Mouse (Mus musculus) neural tube, embryonic 11.5 days (tissue): ENCODE measurements around the gene Klhdc8b. TPM values are rescaled to one million over a fixed set of nuclear protein-coding genes. Genes with fewer than 3 reads are reported as not detected.
A peak's percentile ranks its signal among the peaks of the same experiment; 100 is the strongest.

Source experiments
- ATAC-seq: fragments of 200-750 bp; cut with Nextera tagmentation; 2 replicates; pipeline ENCODE4 v1.8.0; 2017; ENCODE audit warnings: moderate number of reproducible peaks, mild to moderate bottlenecking, moderate TSS enrichment, moderate library complexity; ENCODE audit not compliant: insufficient read depth, low FRiP score, low TSS enrichment
- DNase-seq: peaks from one replicate; pipeline ENCODE4 v3.0.0-alpha.2; 2015; ENCODE audit warnings: low spot score
- H3K27ac ChIP-seq: fragments of 300-500 bp; sonication (generic); 2 replicates; pipeline ENCODE4 v1.5.1; 2014; ENCODE audit warnings: low read depth, mild to moderate bottlenecking, low read length
- H3K27me3 ChIP-seq: fragments of 300-500 bp; sonication (generic); 2 replicates; pipeline ENCODE4 v1.6.1; 2014; ENCODE audit warnings: mild to moderate bottlenecking, low read length, mixed read lengths; ENCODE audit not compliant: control insufficient read depth, insufficient read depth
- H3K36me3 ChIP-seq: fragments of 300-500 bp; sonication (generic); 2 replicates; pipeline ENCODE4 v1.6.1; 2014; ENCODE audit warnings: mild to moderate bottlenecking, low read length, moderate library complexity, mixed read lengths; ENCODE audit not compliant: control insufficient read depth, insufficient read depth
- H3K4me1 ChIP-seq: fragments of 300-500 bp; sonication (generic); 2 replicates; pipeline ENCODE4 v1.6.1; 2014; ENCODE audit warnings: low read length, mixed read lengths; ENCODE audit not compliant: control insufficient read depth, insufficient read depth
- H3K4me2 ChIP-seq: fragments of 300-500 bp; sonication (generic); 2 replicates; pipeline ENCODE4 v1.6.1; 2014; ENCODE audit warnings: low read depth, mild to moderate bottlenecking, moderate library complexity
- H3K4me3 ChIP-seq: fragments of 300-500 bp; sonication (generic); 2 replicates; pipeline ENCODE4 v1.5.1; 2014; ENCODE audit warnings: low read depth, low read length
- H3K9ac ChIP-seq: fragments of 300-500 bp; sonication (generic); 2 replicates; pipeline ENCODE4 v1.6.1; 2014; ENCODE audit warnings: mild to moderate bottlenecking, low read length
- H3K9me3 ChIP-seq: fragments of 300-500 bp; sonication (generic); 2 replicates; pipeline ENCODE4 v1.6.1; 2016; ENCODE audit warnings: low read length; ENCODE audit not compliant: control insufficient read depth
- WGBS: fragments of 180-500 bp; shearing (Covaris S2); extraction: QIAGEN DNeasy Blood & Tissue Kit; methylation state at CpG from one replicate; pipeline ENCODE4 v1.1.7; 2014; 5-methylcytosine and 5-hydroxymethylcytosine counted together
- polyA plus RNA-seq: library from polyadenylated mRNA; unstranded; fragments of >200 nt; fragmentation: Nextera tagmentation; extraction: Ambion mirVana; gene quantifications from 2 replicates; pipeline ENCODE4 v1.2.1, GENCODE M21; 2014

Klhdc8b gene
- polyA plus RNA-seq, 1 experiment from 2014 or later = 28.9 TPM

DNA sequence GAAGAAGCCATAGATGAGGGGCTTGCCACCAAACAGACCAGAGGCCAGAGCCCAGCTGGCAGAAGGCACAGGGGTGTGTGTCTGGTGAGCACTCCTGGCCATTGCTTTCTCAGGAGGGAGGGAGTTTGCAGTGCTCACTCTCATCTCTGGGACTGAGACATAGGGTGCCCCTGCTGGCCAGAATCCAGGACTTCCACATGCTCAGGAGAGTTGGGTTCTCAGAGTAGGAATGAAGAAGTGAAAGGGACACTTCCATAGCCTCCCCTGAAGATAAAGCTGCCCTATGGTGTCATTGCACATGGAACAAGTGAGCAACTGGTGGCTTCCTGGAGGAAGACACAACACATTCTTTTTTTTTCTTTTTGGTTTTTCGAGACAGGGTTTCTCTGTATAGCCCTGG is 13.1 kb upstream of the Klhdc8b start:
- H3K27me3 ChIP-seq = no peaks in the 10 kb centered on the region
- H3K9ac ChIP-seq = no peak overlapping the region
- 69% methylated on average over 1 of the region's 1 CpGs for WGBS
- no peak overlapping the region for H3K4me3 ChIP-seq
- no peak for ATAC-seq
- H3K9me3 ChIP-seq = no peaks in the 10 kb centered on the region
- DNase-seq = no peak
- H3K36me3 ChIP-seq = no peaks in the 10 kb centered on the region
- H3K4me1 ChIP-seq = no peaks in the 10 kb centered on the region
- H3K4me2 ChIP-seq = no peak overlapping the region
- H3K27ac ChIP-seq = no peak overlapping the region

DNA sequence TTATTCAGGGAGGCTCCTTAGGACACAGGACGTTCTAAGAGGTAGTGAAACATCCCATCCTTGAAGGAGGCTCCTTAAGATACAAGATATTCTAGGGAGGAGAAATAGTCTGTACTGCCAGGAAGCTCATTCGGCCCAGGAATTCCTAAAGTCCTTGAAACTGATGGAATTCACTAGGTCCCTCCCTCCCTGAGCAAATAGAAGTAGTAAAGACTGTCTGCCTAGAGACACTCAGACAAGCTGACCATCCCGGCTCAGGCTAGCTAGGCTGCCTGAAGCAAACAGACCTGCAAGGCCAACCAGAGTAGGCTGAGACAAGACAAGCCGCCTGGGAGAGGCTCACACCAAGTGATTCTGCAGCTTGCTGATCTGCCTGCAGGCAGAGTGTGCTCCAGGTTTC is 8.5 kb upstream of the Klhdc8b start:
- H3K4me1 ChIP-seq = no peaks in the 10 kb centered on the region
- H3K27ac ChIP-seq = no peak overlapping the region
- DNase-seq = no peak
- H3K27me3 ChIP-seq = no peaks in the 10 kb centered on the region
- no peak overlapping the region for H3K4me3 ChIP-seq
- H3K9me3 ChIP-seq = no peaks in the 10 kb centered on the region
- H3K4me2 ChIP-seq = no peak overlapping the region
- ATAC-seq = no peak
- 85% methylated on average over 4 of the region's 4 CpGs for WGBS
- H3K36me3 ChIP-seq = peaks cover 9% of the 10 kb centered on the region
- no peak overlapping the region for H3K9ac ChIP-seq

DNA sequence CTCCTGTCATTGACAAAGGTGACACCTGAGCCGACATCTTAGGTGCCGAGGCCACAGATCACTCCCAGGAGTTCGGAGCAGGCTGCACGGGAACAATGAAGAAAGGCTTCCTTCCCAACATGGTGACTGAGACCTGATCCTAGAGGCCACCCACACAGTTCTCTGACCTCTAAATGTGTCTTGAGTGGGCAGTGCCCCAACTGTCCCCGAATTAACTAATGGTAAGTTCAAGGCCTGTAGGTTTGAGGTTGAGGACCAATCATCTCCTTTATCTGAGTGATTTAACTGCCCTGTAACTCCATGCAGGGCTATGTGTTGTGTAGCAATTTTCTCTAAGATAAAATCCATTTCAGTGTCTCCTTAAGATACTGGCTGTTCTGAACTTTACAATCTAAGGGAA is 8.0 kb upstream of the Klhdc8b start:
- H3K27ac ChIP-seq = no peak overlapping the region
- H3K4me2 ChIP-seq = no peak overlapping the region
- no peak overlapping the region for H3K4me3 ChIP-seq
- H3K4me1 ChIP-seq = no peaks in the 10 kb centered on the region
- ATAC-seq (no peak), DNase-seq (no peak)
- no peaks in the 10 kb centered on the region for H3K9me3 ChIP-seq
- H3K36me3 ChIP-seq = peaks cover 11% of the 10 kb centered on the region
- no peaks in the 10 kb centered on the region for H3K27me3 ChIP-seq
- WGBS = 75% methylated on average over 5 of the region's 5 CpGs
- no peak overlapping the region for H3K9ac ChIP-seq

DNA sequence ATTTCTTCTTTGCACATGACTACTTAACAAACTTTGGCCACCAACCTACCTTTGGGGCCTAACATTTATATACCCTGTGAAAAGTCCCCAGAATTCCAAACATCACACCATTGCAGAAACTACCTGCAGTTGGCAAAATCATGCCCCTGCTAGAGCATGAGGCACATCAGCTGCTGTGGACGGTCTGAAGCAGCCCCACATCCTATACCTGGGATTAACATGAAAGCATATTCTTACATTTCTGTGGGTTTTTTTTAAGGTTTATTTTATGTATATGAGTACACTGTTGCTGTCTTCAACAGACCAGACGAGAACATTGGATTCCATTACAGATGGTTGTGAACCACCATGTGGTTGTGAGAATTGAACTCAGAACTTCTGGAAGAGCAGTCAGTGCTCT is 4.8 kb upstream of the Klhdc8b start:
- Histone ChIP-seq H3K27me3 (no peaks in the 10 kb centered on the region), H3K27ac (no peak overlapping the region), H3K9ac (no peak overlapping the region), H3K4me2 (no peak overlapping the region), H3K4me3 (no peak overlapping the region), H3K4me1 (peaks cover 8% of the 10 kb centered on the region), H3K36me3 (peaks cover 19% of the 10 kb centered on the region), H3K9me3 (no peaks in the 10 kb centered on the region)
- no peak for DNase-seq
- 89% methylated on average over 2 of the region's 2 CpGs for WGBS
- no peak for ATAC-seq

DNA sequence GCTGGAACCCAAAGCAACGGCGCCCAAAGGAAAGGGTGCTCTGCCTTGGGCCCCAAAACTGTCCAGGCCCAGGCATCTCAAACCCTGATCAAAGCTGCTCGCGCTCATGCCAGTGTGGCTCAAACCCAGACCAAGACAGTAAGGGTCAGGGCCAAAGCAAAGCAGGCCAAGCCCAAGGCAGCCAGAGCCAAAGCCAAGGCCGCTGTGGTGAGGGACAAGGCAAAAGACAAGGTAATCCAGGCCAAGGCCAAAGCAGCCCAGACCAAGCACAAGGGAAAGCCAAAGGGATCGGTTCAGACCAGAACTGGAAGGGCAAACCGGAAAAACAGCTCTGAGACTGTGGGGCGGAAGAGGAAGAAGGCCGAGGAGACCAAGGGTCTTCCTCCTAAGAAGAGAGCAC is 2.3 kb upstream of the Klhdc8b start:
- DNase-seq (no peak), ATAC-seq (no peak)
- Histone ChIP-seq H3K4me2 (no peak overlapping the region), H3K4me3 (no peak overlapping the region), H3K36me3 (peaks cover 19% of the 10 kb centered on the region), H3K27me3 (no peaks in the 10 kb centered on the region), H3K9me3 (no peaks in the 10 kb centered on the region), H3K9ac (no peak overlapping the region), H3K4me1 (peaks cover 9% of the 10 kb centered on the region), H3K27ac (no peak overlapping the region)
- 96% methylated on average over 9 of the region's 9 CpGs for WGBS

DNA sequence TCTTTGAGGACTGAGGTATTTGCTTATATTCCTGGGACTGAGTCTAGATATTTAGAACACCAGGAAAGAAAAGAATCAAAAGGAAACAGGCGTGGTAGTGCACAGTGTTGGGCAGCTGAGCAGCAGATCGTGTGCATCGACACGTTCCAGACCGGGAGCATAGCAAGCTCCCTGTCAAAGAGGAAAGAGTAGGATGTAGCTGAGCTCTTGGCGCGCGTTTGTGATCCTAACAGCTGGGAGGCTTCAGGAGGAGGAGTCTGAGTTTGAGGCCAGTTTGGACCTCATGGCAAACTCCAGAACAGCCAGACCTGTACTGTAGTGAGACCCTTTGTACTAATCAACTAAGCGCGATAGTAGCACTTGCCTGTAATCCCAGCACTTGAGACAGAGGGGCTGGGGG is 811 bp upstream of the Klhdc8b start:
- peaks cover 17% of the 10 kb centered on the region for H3K36me3 ChIP-seq
- H3K4me2 ChIP-seq = no peak overlapping the region
- DNase-seq (no peak), ATAC-seq (no peak)
- no peaks in the 10 kb centered on the region for H3K9me3 ChIP-seq
- H3K27ac ChIP-seq = no peak overlapping the region
- H3K4me1 ChIP-seq = peaks cover 9% of the 10 kb centered on the region
- 95% methylated on average over 10 of the region's 10 CpGs for WGBS
- no peak overlapping the region for H3K4me3 ChIP-seq
- H3K9ac ChIP-seq = no peak overlapping the region
- H3K27me3 ChIP-seq = no peaks in the 10 kb centered on the region

DNA sequence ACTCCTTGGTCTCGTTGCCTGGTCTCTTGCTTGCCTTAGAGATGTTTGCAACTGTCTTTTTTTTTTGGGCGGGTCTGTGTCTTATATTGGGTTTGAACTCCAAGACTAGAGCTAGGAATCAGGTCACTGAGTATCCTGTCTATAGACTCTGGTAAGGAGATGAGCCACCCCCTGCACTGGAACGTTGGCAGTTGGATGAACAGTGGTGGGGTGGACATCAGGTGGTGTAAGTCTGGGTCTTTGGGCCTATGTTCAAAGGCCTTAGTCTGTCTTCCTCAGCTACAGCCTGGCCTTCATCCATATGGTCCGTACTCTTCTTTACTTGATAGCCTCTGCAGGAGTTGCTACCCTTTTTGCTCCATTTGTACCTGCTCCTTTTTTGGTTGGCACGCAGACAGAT is 294 bp upstream of the Klhdc8b start:
- WGBS = 90% methylated on average over 5 of the region's 5 CpGs
- Histone ChIP-seq H3K9ac (peak overlapping the region; percentile 88; the same call in 1 of the 2 replicates), H3K9me3 (no peaks in the 10 kb centered on the region), H3K27ac (no peak overlapping the region), H3K4me3 (peak overlapping the region; percentile 96; the same call in 1 of the 2 replicates), H3K4me1 (peaks cover 9% of the 10 kb centered on the region), H3K36me3 (peaks cover 16% of the 10 kb centered on the region), H3K27me3 (no peaks in the 10 kb centered on the region), H3K4me2 (peak overlapping the region; percentile 92)
- no peak for ATAC-seq
- no peak for DNase-seq

DNA sequence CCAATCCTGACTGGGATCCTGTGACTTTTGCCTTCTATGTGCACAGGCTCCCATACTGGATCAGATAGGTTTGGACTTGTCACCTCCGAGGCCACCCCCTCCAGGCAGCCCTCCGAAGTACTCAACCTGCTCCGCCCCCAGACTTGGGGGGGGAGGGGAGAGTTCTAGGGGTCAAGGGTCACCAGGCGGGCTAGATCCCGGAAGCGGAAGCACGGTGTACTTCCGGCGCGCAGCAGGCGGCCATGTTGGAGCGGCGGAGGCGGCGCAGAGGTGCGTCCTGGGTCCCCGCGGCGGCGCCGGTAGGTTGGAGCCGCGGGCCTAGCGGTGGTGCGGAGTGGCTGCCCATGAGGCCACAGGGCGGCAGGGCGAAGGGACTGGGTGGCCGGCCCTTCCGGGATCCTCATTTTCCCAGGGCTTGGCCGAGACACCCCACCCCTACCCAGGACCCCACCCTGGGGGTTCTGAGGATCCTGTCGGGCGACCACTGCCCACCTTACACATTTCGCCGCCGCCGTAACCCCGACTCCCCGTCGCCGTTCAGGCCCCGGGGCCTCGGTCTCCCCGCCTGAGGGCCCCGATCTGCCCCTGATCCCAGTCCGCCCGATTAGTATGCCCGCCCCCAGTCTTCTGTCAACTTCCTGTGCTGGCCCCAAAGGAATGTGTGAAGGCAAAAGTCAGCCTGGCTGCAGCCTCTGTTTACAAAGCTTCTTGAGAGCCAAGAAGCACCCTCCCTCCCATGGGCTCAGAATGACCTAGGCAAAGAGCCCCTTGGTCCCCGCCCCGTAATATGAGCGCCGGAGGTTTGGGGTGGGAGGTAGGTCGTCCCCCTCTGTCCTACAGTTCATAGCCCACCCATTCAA is 832 bp downstream of the Klhdc8b start, which contains the start of gene Ccdc71:
Ccdc71 (plus strand) TSS at position 209 of the 860 bp plus-strand sequence.
- Histone ChIP-seq H3K4me2 (peak within 1 kb of the TSS; percentile 92), H3K27me3 (no peaks in the 10 kb centered on the region), H3K4me3 (peak within 1 kb of the TSS; percentile 96), H3K9ac (peak within 1 kb of the TSS; percentile 88), H3K4me1 (peaks cover 9% of the 10 kb centered on the region), H3K36me3 (peaks cover 14% of the 10 kb centered on the region), H3K27ac (peak within 1 kb of the TSS; percentile 70; the same call in 1 of the 2 replicates), H3K9me3 (no peaks in the 10 kb centered on the region)
- under 1% methylated on average over 42 of the region's 52 CpGs for WGBS
- ATAC-seq (peak; percentile 77), DNase-seq (peak; percentile 90)

DNA sequence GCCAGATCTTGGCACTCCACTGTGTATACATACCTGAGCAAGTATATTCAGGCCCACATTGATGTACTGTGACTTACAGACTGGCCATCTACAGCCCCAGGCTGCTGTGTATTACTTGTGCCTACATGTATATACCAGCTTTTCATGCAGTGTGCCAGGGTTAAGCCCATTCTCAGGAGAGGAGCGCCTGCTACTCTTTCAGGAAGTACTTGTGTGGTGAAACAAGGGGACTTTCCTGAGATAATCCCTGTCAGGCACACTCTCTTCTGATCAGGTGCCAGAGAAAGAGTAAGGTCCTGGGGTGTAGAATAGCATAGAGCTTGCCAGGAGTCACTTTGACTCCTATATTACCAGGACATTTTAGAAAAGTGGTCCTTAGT is 1.5 kb downstream of the Klhdc8b start:
- Histone ChIP-seq H3K36me3 (peaks cover 10% of the 10 kb centered on the region), H3K27ac (no peak overlapping the region)

More for the DNA sequence above, 1.5 kb downstream of the Klhdc8b start:
- Histone ChIP-seq H3K4me1 (peaks cover 9% of the 10 kb centered on the region), H3K4me3 (peak overlapping the region; percentile 96), H3K4me2 (peak overlapping the region; percentile 92; the same call in 1 of the 2 replicates), H3K9ac (no peak overlapping the region), H3K27me3 (no peaks in the 10 kb centered on the region), H3K9me3 (no peaks in the 10 kb centered on the region)
- DNase-seq (no peak), ATAC-seq (no peak)
- 93% methylated on average over 1 of the region's 1 CpGs for WGBS
